Mouse (Mus musculus) megakaryocyte, embryonic 14.5 days (primary cell): ENCODE results near the gene Asna1.

Experiments
- FLI1 ChIP-seq: IDR thresholded peaks from 2 replicates; pipeline ENCODE4 v1.6.1; 2012; ENCODE audit warnings: low read length, inconsistent platforms, mixed read lengths
- GATA1 ChIP-seq: IDR thresholded peaks from 3 replicates; pipeline ENCODE4 v1.6.1; 2012; ENCODE audit warnings: mixed read lengths, low read length, inconsistent platforms, borderline replicate concordance

- no peak for TF ChIP-seq GATA1
- TF ChIP-seq FLI1 = no peak
Measured at GRCm38 (mm10) chr8:84989810-84990209, 35.3 kb downstream of the Asna1 start.
